Mouse (Mus musculus): ENCODE measurements at regions not wholly inside any gene's neighbourhood (a gene's known extent, or its start where the extent isn't known, plus 50 kb on each side); places are given as distances from the start of the nearest gene placed in this dataset.
A peak's percentile ranks its signal among the peaks of the same experiment; 100 is the strongest.

DNA sequence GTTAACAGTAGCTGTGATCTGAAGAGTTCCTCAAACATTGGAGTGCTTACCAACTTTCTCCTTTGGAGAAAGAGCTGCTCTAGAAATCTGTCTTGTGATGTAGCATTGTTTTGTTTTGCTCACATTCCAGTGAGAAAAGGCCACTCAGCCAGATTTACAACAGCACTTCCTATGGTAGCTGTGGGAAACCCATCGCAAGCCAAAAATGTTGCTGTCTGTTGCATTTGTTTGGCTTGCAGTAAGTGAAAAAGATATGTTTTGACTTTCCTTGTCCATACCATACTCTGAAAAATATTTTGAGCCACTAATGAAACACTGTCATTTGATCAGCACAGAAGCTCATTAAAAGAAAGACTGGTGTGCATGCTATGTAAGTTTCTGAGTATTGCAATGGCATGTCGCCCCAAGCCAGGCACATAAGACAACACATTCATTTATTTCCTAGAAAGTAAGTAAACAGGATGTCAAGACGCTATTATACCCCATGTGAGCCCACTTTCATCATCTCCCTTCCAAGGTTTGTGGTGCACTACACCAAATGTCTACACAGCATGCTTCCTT is 66.2 kb downstream of the Car2 start:
- DNase-seq (ENCODE audit: low spot score in 2 of 2) = no peak
- H3K27ac ChIP-seq = no peak overlapping the region
- H3K4me3 ChIP-seq = no peak overlapping the region
- TF ChIP-seq CTCF (conservative IDR thresholded peaks at IDR 0.05) = no peak

DNA sequence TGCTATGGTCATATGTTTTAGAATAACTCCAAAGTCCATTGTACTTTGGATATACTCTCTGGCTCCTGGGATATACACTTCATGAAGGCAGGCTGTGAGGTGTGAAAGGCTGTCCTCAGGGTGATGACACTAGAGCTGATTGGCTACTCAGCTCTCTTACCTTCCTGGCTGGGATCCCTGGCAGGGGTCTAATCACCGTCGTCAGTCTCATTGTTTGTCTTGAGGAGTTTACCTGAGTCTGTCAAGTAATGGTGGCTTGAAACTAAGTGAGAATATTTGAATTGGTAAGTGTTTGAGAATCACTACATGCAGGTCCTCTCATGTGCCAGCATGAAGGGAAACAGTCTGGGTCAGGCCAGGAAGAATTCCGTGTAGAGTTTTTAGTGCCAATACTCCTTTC is 66.9 kb downstream of the Car2 start:
- no peak for DNase-seq (ENCODE audit: low spot score in 2 of 2)
- no peak overlapping the region for H3K27ac ChIP-seq
- no peak overlapping the region for H3K4me3 ChIP-seq
- TF ChIP-seq CTCF (conservative IDR thresholded peaks at IDR 0.05) = no peak

- H3K27ac ChIP-seq = 0 out of 2 replicates have a peak overlapping the region, but pooled peaks have one; percentile 18
- no peak for TF ChIP-seq CTCF (conservative IDR thresholded peaks at IDR 0.05)
- no peak overlapping the region for H3K4me3 ChIP-seq
- DNase-seq (ENCODE audit: low spot score in 2 of 2) = peak in 1 of 2 experiments; percentile 13
These were observed 71.4 kb downstream of the Car2 start for GRCm38 (mm10) chr3:14957481-14957880.

DNA sequence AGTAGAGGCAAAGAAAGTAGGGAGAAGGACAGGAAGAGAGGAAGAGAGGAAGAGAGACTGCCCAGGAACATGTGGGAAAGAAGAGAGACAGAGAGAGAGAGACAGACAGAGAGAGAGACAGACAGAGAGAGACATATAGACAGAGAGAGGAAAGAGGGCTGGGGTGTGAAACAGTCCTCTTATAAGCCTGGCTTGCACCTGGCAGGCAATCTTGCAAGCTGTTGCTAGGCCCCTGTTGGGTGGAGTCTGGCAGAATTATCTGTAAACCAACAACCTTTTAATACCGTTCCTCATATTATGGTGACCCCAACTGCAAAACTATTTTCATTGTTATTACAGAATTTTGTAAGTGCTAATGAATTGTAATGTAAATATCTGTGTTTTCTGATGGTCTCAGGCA is 72.2 kb downstream of the Car2 start:
- no peak for TF ChIP-seq CTCF (conservative IDR thresholded peaks at IDR 0.05)
- DNase-seq (ENCODE audit: low spot score in 2 of 2) = no peak
- Histone ChIP-seq H3K27ac (peak overlapping the region; percentile 18; the same call in 1 of the 2 replicates), H3K4me3 (no peak overlapping the region)

DNA sequence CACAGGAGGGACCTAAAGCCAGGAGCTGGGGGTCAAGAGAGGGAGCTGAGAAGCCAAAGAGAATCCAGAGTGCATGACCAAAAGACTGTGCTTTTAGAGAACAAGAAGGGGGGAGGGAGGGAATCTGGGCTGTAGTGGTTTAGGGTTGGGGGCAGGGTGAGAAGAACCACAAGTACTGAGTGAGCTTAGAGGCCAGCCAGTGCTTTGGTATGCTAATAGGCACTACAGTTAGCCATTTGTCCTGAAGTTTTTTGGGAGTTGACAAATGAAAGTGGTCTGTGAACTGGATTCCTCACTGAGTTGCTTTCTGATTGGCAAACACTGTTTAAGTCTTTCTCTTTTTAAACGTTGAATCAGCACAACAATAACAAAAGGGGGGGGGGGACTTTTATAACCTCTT is 73.5 kb downstream of the Car2 start:
- Histone ChIP-seq H3K4me3 (no peak overlapping the region), H3K27ac (peak overlapping the region; percentile 64; the same call in 1 of the 2 replicates)
- TF ChIP-seq CTCF (conservative IDR thresholded peaks at IDR 0.05) = no peak
- peak in 1 of 2 experiments; percentile 20 for DNase-seq (ENCODE audit: low spot score in 2 of 2)

- Histone ChIP-seq H3K27ac (no peak overlapping the region), H3K4me3 (no peak overlapping the region)
- no peak for TF ChIP-seq CTCF (conservative IDR thresholded peaks at IDR 0.05)
- no peak for DNase-seq (ENCODE audit: low spot score in 2 of 2)
These were observed 78.7 kb downstream of the Car2 start for GRCm38 (mm10) chr3:14964795-14965194.

GRCm38 (mm10) chr3:14965438-14966044 is 79.5 kb downstream of the Car2 start:
- no peak overlapping the region for H3K27ac ChIP-seq
- no peak for DNase-seq (ENCODE audit: low spot score in 2 of 2)
- no peak overlapping the region for H3K4me3 ChIP-seq
- no peak for TF ChIP-seq CTCF (conservative IDR thresholded peaks at IDR 0.05)

GRCm38 (mm10) chr3:14967235-14967634 is 81.2 kb downstream of the Car2 start:
- TF ChIP-seq CTCF (conservative IDR thresholded peaks at IDR 0.05) = no peak
- DNase-seq (ENCODE audit: low spot score in 2 of 2) = no peak
- Histone ChIP-seq H3K27ac (no peak overlapping the region), H3K4me3 (no peak overlapping the region)

DNA sequence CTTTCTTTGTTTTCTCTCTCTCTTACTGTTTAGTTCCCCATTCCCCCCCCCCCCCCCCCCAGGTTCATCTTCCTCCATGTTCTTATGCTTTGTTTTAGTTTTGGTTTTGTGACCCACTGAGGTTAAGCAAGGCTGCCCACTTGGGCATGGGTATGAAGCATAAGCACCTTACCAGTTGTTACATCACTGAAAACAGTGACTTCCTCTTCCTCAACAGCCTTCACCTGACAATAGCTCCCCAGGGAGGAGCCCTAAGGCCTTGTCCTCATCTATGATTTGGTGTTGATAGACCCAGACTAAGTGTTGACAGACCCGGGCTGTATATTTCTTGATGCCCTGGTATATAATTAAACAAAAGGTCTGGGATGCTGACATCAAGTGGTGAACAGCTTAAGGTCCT is 82.3 kb downstream of the Car2 start:
- no peak for TF ChIP-seq CTCF (conservative IDR thresholded peaks at IDR 0.05)
- Histone ChIP-seq H3K27ac (no peak overlapping the region), H3K4me3 (no peak overlapping the region)
- no peak for DNase-seq (ENCODE audit: low spot score in 2 of 2)

DNA sequence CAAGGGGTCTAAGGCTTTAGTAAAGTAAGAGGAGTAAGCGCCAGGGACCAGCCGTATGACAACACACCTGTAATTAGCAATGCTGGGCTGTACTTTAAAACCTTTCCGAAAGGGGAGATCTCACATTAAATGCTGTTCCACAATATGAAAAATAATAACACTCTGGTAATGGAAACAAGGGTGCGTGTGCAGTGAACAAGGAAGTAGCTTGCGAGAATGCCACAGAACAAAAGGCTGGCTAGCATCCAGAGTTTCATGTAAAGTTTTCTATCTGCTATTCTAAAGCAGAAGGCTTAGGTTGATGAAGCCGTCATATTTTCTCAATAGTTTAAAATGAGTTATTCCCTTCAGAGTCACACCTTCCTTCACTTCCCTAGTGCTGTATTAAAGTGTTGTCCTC is 83.6 kb downstream of the Car2 start:
- DNase-seq (ENCODE audit: low spot score in 2 of 2) = no peak
- no peak for TF ChIP-seq CTCF (conservative IDR thresholded peaks at IDR 0.05)
- Histone ChIP-seq H3K4me3 (no peak overlapping the region), H3K27ac (no peak overlapping the region)

DNA sequence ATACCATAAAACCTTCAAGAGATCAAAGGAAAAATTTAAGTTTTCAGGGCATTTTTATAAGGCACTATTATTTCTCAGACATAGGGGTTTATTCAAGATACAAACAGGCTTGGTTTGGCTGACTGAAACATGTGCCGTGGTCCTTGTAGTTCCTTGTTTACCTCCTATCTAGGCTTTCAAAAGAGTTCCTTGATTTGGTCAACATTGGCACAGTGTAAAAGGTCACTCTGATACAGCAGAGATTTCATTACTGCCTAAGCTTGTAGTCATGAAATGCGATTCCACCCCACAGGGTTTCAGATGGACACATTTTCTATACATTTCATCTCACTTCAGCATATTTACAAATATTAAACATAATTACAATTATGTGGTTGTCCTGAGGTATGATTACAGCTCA is 85.6 kb downstream of the Car2 start:
- no peak for TF ChIP-seq CTCF (conservative IDR thresholded peaks at IDR 0.05)
- no peak for DNase-seq (ENCODE audit: low spot score in 2 of 2)
- Histone ChIP-seq H3K4me3 (no peak overlapping the region), H3K27ac (no peak overlapping the region)

DNA sequence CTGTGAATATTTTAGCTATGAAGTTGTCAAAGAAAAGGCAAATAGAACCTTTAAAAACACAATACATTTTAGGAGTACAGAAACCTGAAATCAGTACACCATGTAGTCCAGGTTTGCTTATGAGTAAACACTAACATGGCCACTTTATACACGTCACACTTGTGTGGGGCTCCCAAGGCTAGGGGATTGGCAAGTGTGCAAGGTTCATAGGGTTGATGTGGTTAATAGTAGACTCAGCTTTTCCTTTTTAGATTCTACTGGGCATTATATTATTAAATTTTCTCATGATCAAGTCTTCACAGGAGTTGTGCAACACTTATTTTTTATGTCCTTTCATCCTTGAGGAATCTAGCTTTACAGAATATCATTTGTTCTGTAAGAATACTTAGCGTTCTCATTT is 88.7 kb downstream of the Car2 start:
- no peak for DNase-seq (ENCODE audit: low spot score in 2 of 2)
- Histone ChIP-seq H3K27ac (no peak overlapping the region), H3K4me3 (no peak overlapping the region)
- no peak for TF ChIP-seq CTCF (conservative IDR thresholded peaks at IDR 0.05)

- Histone ChIP-seq H3K27ac (no peak overlapping the region), H3K4me3 (no peak overlapping the region)
- TF ChIP-seq CTCF (conservative IDR thresholded peaks at IDR 0.05) = no peak
- no peak for DNase-seq (ENCODE audit: low spot score in 2 of 2)
These were observed 89.1 kb downstream of the Car2 start for GRCm38 (mm10) chr3:14975203-14975602.

DNA sequence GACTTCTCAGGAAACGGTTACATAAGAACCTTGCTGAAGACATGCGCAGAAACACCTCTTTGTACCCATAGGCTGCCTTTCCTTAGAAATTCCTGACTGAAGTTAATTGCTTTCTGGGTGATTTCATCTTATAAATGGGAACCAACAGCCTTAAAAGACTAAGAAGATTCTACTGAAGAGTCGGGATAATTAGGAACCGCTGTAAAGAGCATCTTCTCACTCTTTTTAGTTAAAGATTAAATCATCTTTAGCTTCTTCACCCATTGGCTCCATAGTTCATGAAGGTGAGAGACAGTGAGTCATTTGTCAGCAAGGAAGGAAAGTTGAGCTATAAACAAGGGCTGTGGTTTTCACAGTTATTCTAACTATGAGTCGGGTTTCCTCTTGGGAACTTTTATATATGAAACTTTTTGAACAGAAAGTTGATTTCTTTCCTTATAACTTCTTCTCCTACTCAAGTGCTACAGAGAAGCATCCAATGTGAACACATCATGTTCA is 93.1 kb downstream of the Car2 start:
- Histone ChIP-seq H3K4me3 (no peak overlapping the region), H3K27ac (no peak overlapping the region)
- DNase-seq (ENCODE audit: low spot score in 2 of 2) = no peak
- no peak for TF ChIP-seq CTCF (conservative IDR thresholded peaks at IDR 0.05)
